Mouse (Mus musculus): ENCODE results near the gene Hdac9. TPM values are rescaled to one million over a fixed set of nuclear protein-coding genes. Genes with fewer than 3 reads are reported as not detected.

Hdac9 gene
- polyA plus RNA-seq, 1 experiment from 2014 or later, result 14.8 TPM

GRCm38 (mm10) chr12:34837318-34837717 lies 79.6 kb downstream of the Hdac9 start:
- DNase-seq (ENCODE audit: low spot score), result no peak
- 73% methylated on average over 5 of the region's 5 CpGs for WGBS
- Histone ChIP-seq H3K9me3 (no peaks in the 10 kb centered on the region), H3K27me3 (ENCODE audit: insufficient read depth, poor library complexity, severe bottlenecking) (no peaks in the 10 kb centered on the region), H3K4me3 (no peak overlapping the region), H3K36me3 (no peaks in the 10 kb centered on the region), H3K4me1 (no peaks in the 10 kb centered on the region), H3K27ac (no peak overlapping the region)

GRCm38 (mm10) chr12:34836864-34837263 lies 80.0 kb downstream of the Hdac9 start:
- Histone ChIP-seq H3K4me1 (no peaks in the 10 kb centered on the region), H3K27ac (no peak overlapping the region), H3K27me3 (ENCODE audit: insufficient read depth, poor library complexity, severe bottlenecking) (no peaks in the 10 kb centered on the region), H3K4me3 (no peak overlapping the region), H3K36me3 (no peaks in the 10 kb centered on the region), H3K9me3 (no peaks in the 10 kb centered on the region)
- 69% methylated on average over 1 of the region's 1 CpGs for WGBS
- DNase-seq (ENCODE audit: low spot score), result no peak

- DNase-seq (ENCODE audit: low spot score), result no peak
- no peaks in the 10 kb centered on the region for H3K27me3 ChIP-seq (ENCODE audit: insufficient read depth, poor library complexity, severe bottlenecking)
- 76% methylated on average over 1 of the region's 1 CpGs for WGBS
- no peaks in the 10 kb centered on the region for H3K9me3 ChIP-seq
- no peak overlapping the region for H3K27ac ChIP-seq
- no peak overlapping the region for H3K4me3 ChIP-seq
- H3K4me1 ChIP-seq, result no peaks in the 10 kb centered on the region
- H3K36me3 ChIP-seq, result no peaks in the 10 kb centered on the region
Observed at GRCm38 (mm10) chr12:34836085-34836484, 80.8 kb downstream of the Hdac9 start.

- H3K9me3 ChIP-seq, result no peaks in the 10 kb centered on the region
- no peaks in the 10 kb centered on the region for H3K27me3 ChIP-seq (ENCODE audit: insufficient read depth, poor library complexity, severe bottlenecking)
- WGBS, result 58% methylated on average over 3 of the region's 3 CpGs
- no peaks in the 10 kb centered on the region for H3K36me3 ChIP-seq
- DNase-seq (ENCODE audit: low spot score), result no peak
- H3K4me3 ChIP-seq, result no peak overlapping the region
- H3K27ac ChIP-seq, result no peak overlapping the region
- H3K4me1 ChIP-seq, result no peaks in the 10 kb centered on the region
Observed at GRCm38 (mm10) chr12:34835493-34835892, 81.4 kb downstream of the Hdac9 start.

GRCm38 (mm10) chr12:34828684-34829083 lies 88.2 kb downstream of the Hdac9 start:
- no peaks in the 10 kb centered on the region for H3K27me3 ChIP-seq (ENCODE audit: insufficient read depth, poor library complexity, severe bottlenecking)
- H3K4me3 ChIP-seq, result no peak overlapping the region
- no peaks in the 10 kb centered on the region for H3K9me3 ChIP-seq
- no peak for DNase-seq (ENCODE audit: low spot score)
- no peaks in the 10 kb centered on the region for H3K4me1 ChIP-seq
- no peak overlapping the region for H3K27ac ChIP-seq
- no peaks in the 10 kb centered on the region for H3K36me3 ChIP-seq
- 78% methylated on average over 3 of the region's 3 CpGs for WGBS

- DNase-seq (ENCODE audit: low spot score), result no peak
- H3K27me3 ChIP-seq (ENCODE audit: insufficient read depth, poor library complexity, severe bottlenecking), result no peaks in the 10 kb centered on the region
- H3K9me3 ChIP-seq, result no peaks in the 10 kb centered on the region
- H3K27ac ChIP-seq, result no peak overlapping the region
- WGBS, result 82% methylated on average over 4 of the region's 4 CpGs
- H3K4me1 ChIP-seq, result no peaks in the 10 kb centered on the region
- H3K4me3 ChIP-seq, result no peak overlapping the region
- H3K36me3 ChIP-seq, result no peaks in the 10 kb centered on the region
Observed at GRCm38 (mm10) chr12:34826931-34827330, 90.0 kb downstream of the Hdac9 start.

GRCm38 (mm10) chr12:34820229-34820628 lies 96.7 kb downstream of the Hdac9 start:
- Histone ChIP-seq H3K36me3 (no peaks in the 10 kb centered on the region), H3K27me3 (ENCODE audit: insufficient read depth, poor library complexity, severe bottlenecking) (no peaks in the 10 kb centered on the region), H3K4me3 (no peak overlapping the region), H3K9me3 (no peaks in the 10 kb centered on the region), H3K27ac (no peak overlapping the region), H3K4me1 (no peaks in the 10 kb centered on the region)
- 55% methylated on average over 6 of the region's 6 CpGs for WGBS
- DNase-seq (ENCODE audit: low spot score), result no peak

- no peak overlapping the region for H3K27ac ChIP-seq
- H3K27me3 ChIP-seq (ENCODE audit: insufficient read depth, poor library complexity, severe bottlenecking), result no peaks in the 10 kb centered on the region
- no peaks in the 10 kb centered on the region for H3K9me3 ChIP-seq
- H3K36me3 ChIP-seq, result no peaks in the 10 kb centered on the region
- 68% methylated on average over 10 of the region's 10 CpGs for WGBS
- H3K4me1 ChIP-seq, result no peaks in the 10 kb centered on the region
- DNase-seq (ENCODE audit: low spot score), result no peak
- no peak overlapping the region for H3K4me3 ChIP-seq
Observed at GRCm38 (mm10) chr12:34811673-34812613, 105.0 kb downstream of the Hdac9 start.

GRCm38 (mm10) chr12:34810221-34810620 lies 106.7 kb downstream of the Hdac9 start:
- H3K36me3 ChIP-seq, result no peaks in the 10 kb centered on the region
- H3K27me3 ChIP-seq (ENCODE audit: insufficient read depth, poor library complexity, severe bottlenecking), result no peaks in the 10 kb centered on the region
- 75% methylated on average over 2 of the region's 2 CpGs for WGBS
- no peak overlapping the region for H3K27ac ChIP-seq
- H3K9me3 ChIP-seq, result no peaks in the 10 kb centered on the region
- no peaks in the 10 kb centered on the region for H3K4me1 ChIP-seq
- DNase-seq (ENCODE audit: low spot score), result no peak
- H3K4me3 ChIP-seq, result no peak overlapping the region

GRCm38 (mm10) chr12:34808180-34808579 lies 108.7 kb downstream of the Hdac9 start:
- Histone ChIP-seq H3K27me3 (ENCODE audit: insufficient read depth, poor library complexity, severe bottlenecking) (no peaks in the 10 kb centered on the region), H3K27ac (no peak overlapping the region), H3K4me1 (no peaks in the 10 kb centered on the region), H3K4me3 (no peak overlapping the region), H3K36me3 (no peaks in the 10 kb centered on the region), H3K9me3 (no peaks in the 10 kb centered on the region)
- WGBS, result 68% methylated on average over 1 of the region's 1 CpGs
- no peak for DNase-seq (ENCODE audit: low spot score)

- H3K27ac ChIP-seq, result no peak overlapping the region
- H3K9me3 ChIP-seq, result no peaks in the 10 kb centered on the region
- no peaks in the 10 kb centered on the region for H3K4me1 ChIP-seq
- H3K27me3 ChIP-seq (ENCODE audit: insufficient read depth, poor library complexity, severe bottlenecking), result no peaks in the 10 kb centered on the region
- DNase-seq (ENCODE audit: low spot score), result no peak
- H3K4me3 ChIP-seq, result no peak overlapping the region
- no peaks in the 10 kb centered on the region for H3K36me3 ChIP-seq
Observed at GRCm38 (mm10) chr12:34806528-34806927, 110.4 kb downstream of the Hdac9 start.

GRCm38 (mm10) chr12:34803721-34804120 lies 113.2 kb downstream of the Hdac9 start:
- no peak overlapping the region for H3K4me3 ChIP-seq
- no peaks in the 10 kb centered on the region for H3K27me3 ChIP-seq (ENCODE audit: insufficient read depth, poor library complexity, severe bottlenecking)
- H3K9me3 ChIP-seq, result no peaks in the 10 kb centered on the region
- no peaks in the 10 kb centered on the region for H3K4me1 ChIP-seq
- no peak for DNase-seq (ENCODE audit: low spot score)
- WGBS, result 65% methylated on average over 2 of the region's 2 CpGs
- H3K27ac ChIP-seq, result no peak overlapping the region
- H3K36me3 ChIP-seq, result no peaks in the 10 kb centered on the region

GRCm38 (mm10) chr12:34802308-34802707 lies 114.6 kb downstream of the Hdac9 start:
- 70% methylated on average over 4 of the region's 4 CpGs for WGBS
- Histone ChIP-seq H3K27me3 (ENCODE audit: insufficient read depth, poor library complexity, severe bottlenecking) (no peaks in the 10 kb centered on the region), H3K4me3 (no peak overlapping the region), H3K27ac (no peak overlapping the region), H3K36me3 (no peaks in the 10 kb centered on the region), H3K9me3 (no peaks in the 10 kb centered on the region), H3K4me1 (no peaks in the 10 kb centered on the region)
- DNase-seq (ENCODE audit: low spot score), result no peak

- Histone ChIP-seq H3K4me1 (no peaks in the 10 kb centered on the region), H3K36me3 (no peaks in the 10 kb centered on the region), H3K4me3 (no peak overlapping the region), H3K27me3 (ENCODE audit: insufficient read depth, poor library complexity, severe bottlenecking) (no peaks in the 10 kb centered on the region), H3K9me3 (no peaks in the 10 kb centered on the region), H3K27ac (no peak overlapping the region)
- no peak for DNase-seq (ENCODE audit: low spot score)
Observed at GRCm38 (mm10) chr12:34801752-34802151, 115.1 kb downstream of the Hdac9 start.
